Mouse (Mus musculus): Measurements from ENCODE around the gene Nup155. TPM values are rescaled to one million over a fixed set of nuclear protein-coding genes. Genes with fewer than 3 reads are reported as not detected.
"Not testable (repeated sequence)": the region's sequence is repeated elsewhere in the genome, so short reads cannot be mapped to it uniquely, and the experiment has no call there.

Nup155 gene
- 1.0 TPM in 1 of 2 replicates, not detected in the other for polyA plus RNA-seq (2012; ENCODE audit: insufficient read depth, low replicate concordance)

DNA sequence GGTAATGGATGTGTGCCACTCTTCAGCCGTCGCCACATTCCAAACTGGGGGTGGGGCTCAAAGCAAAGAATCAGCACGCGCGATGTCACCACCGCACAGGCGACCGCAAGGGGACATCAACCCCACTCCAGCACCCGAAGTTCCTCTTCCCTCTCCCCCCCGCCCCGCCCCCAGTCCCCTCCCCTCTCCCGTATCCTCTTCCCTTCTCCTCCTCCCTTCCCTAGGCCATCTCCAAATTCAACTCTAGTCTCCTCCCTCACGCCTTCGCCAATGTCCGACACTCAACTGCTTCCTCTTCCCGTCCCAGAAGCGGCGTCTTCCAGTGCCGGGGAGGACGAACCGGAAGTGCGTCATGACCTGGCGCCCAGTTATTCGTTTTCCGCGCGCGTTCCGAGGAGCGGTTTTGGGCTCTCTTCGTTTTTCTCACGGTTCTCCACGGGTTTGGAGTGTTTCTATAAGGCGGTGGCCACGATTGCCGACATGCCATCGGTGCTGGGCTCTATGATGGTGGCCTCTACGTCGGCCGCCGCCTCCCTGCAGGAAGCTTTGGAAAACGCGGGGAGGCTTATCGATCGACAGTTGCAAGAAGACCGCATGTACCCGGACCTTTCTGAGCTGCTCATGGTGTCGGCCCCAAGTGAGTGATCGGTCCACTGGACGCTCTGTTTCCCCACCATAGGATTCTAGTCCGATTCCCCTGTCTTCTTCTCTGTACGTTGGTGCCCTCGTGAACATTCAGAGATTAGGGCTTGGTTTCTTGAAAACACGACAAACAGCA, at the start of gene Nup155:
Gene Nup155 (plus strand): TSS at position 308 of the 778 bp plus-strand sequence.
- Histone ChIP-seq H3K36me3 (replicated peaks; ENCODE audit: low read length) (peaks cover 26% of the 10 kb centered on the region), H3K4me1 (peaks cover 24% of the 10 kb centered on the region), H3K4me3 (replicated peaks) (peak within 1 kb of the TSS; percentile 93), H3K9me3 (no peaks in the 10 kb centered on the region), H3K27me3 (replicated peaks) (no peaks in the 10 kb centered on the region)
- TF ChIP-seq FLI1 (IDR thresholded peaks at IDR 0.05; ENCODE audit: low read length) (peak; percentile 78; the same call in 1 of the 2 replicates), GATA1 (IDR thresholded peaks at IDR 0.05; ENCODE audit: borderline replicate concordance, low read length) (no peak)

- TF ChIP-seq FLI1 (IDR thresholded peaks at IDR 0.05; ENCODE audit: low read length): no peak
- no peak for TF ChIP-seq GATA1 (IDR thresholded peaks at IDR 0.05; ENCODE audit: borderline replicate concordance, low read length)
- no peaks in the 10 kb centered on the region for H3K27me3 ChIP-seq (replicated peaks)
- H3K4me3 ChIP-seq (replicated peaks): no peak overlapping the region
- no peaks in the 10 kb centered on the region for H3K9me3 ChIP-seq
- no peaks in the 10 kb centered on the region for H3K4me1 ChIP-seq
- peaks cover 64% of the 10 kb centered on the region for H3K36me3 ChIP-seq (replicated peaks; ENCODE audit: low read length)
Measured at GRCm38 (mm10) chr15:8065221-8065620, 43.9 kb upstream of the Nup155 start.

DNA sequence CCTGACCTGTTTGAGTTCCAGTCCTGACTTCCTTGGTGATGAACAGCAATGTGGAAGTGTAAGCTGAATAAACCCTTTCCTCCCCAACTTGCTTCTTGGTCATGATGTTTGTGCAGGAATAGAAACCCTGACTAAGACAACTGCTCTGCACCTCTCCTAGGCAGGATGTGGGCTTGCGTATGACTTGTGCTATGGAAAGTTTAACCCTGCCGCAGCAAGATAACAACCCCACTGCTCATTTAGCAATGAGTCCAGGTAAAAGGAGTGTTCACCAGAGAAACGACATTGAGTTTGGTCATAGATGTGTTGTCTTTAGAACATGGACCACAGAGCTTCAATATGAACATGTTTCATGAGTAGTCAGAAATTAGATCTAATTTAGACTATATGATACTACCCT, 35.9 kb upstream of the Nup155 start:
- not testable (repeated sequence) for H3K27me3 ChIP-seq (replicated peaks); H3K4me1 ChIP-seq; H3K9me3 ChIP-seq; H3K4me3 ChIP-seq (replicated peaks)
- H3K36me3 ChIP-seq (replicated peaks; ENCODE audit: low read length): peaks cover 59% of the 10 kb centered on the region

DNA sequence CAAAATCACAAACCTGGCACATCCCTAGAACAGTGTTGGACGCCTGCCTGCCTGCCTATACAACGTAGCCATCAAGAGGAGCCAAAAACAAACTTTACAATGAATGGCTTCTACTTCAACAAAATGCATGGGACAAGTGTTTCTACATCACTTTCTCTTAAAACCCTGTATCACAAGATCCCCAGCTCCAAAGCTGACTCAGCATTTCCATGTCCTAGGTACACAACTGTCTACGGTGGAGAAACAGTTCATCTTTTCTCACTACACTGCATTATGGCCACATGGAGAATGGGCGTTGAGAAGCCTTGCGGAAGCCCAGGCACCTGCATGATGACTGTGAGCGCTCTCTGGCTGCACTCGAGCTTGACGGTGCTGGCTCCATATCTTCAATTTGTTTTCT, 26.9 kb upstream of the Nup155 start:
- Histone ChIP-seq H3K36me3 (replicated peaks; ENCODE audit: low read length) (peaks cover 57% of the 10 kb centered on the region), H3K4me3 (replicated peaks) (no peak overlapping the region), H3K9me3 (no peaks in the 10 kb centered on the region), H3K27me3 (replicated peaks) (no peaks in the 10 kb centered on the region), H3K4me1 (no peaks in the 10 kb centered on the region)
- TF ChIP-seq FLI1 (IDR thresholded peaks at IDR 0.05; ENCODE audit: low read length) (no peak), GATA1 (IDR thresholded peaks at IDR 0.05; ENCODE audit: borderline replicate concordance, low read length) (no peak)

- no peak overlapping the region for H3K4me3 ChIP-seq (replicated peaks)
- no peak for TF ChIP-seq GATA1 (IDR thresholded peaks at IDR 0.05; ENCODE audit: borderline replicate concordance, low read length)
- no peak for TF ChIP-seq FLI1 (IDR thresholded peaks at IDR 0.05; ENCODE audit: low read length)
- no peaks in the 10 kb centered on the region for H3K4me1 ChIP-seq
- peaks cover 33% of the 10 kb centered on the region for H3K36me3 ChIP-seq (replicated peaks; ENCODE audit: low read length)
- no peaks in the 10 kb centered on the region for H3K27me3 ChIP-seq (replicated peaks)
- no peaks in the 10 kb centered on the region for H3K9me3 ChIP-seq
Measured at GRCm38 (mm10) chr15:8087293-8087692, 21.8 kb upstream of the Nup155 start.

GRCm38 (mm10) chr15:8088715-8089114, 20.4 kb upstream of the Nup155 start:
- TF ChIP-seq GATA1 (IDR thresholded peaks at IDR 0.05; ENCODE audit: borderline replicate concordance, low read length) (no peak), FLI1 (IDR thresholded peaks at IDR 0.05; ENCODE audit: low read length) (no peak)
- no peaks in the 10 kb centered on the region for H3K4me1 ChIP-seq
- no peak overlapping the region for H3K4me3 ChIP-seq (replicated peaks)
- no peaks in the 10 kb centered on the region for H3K27me3 ChIP-seq (replicated peaks)
- no peaks in the 10 kb centered on the region for H3K9me3 ChIP-seq
- H3K36me3 ChIP-seq (replicated peaks; ENCODE audit: low read length): peaks cover 38% of the 10 kb centered on the region

- H3K4me3 ChIP-seq (replicated peaks): no peak overlapping the region
- H3K27me3 ChIP-seq (replicated peaks): no peaks in the 10 kb centered on the region
- H3K9me3 ChIP-seq: no peaks in the 10 kb centered on the region
- H3K4me1 ChIP-seq: no peaks in the 10 kb centered on the region
- TF ChIP-seq GATA1 (IDR thresholded peaks at IDR 0.05; ENCODE audit: borderline replicate concordance, low read length) (no peak), FLI1 (IDR thresholded peaks at IDR 0.05; ENCODE audit: low read length) (no peak)
- peaks cover 47% of the 10 kb centered on the region for H3K36me3 ChIP-seq (replicated peaks; ENCODE audit: low read length)
Measured at GRCm38 (mm10) chr15:8090685-8091084, 18.4 kb upstream of the Nup155 start.

DNA sequence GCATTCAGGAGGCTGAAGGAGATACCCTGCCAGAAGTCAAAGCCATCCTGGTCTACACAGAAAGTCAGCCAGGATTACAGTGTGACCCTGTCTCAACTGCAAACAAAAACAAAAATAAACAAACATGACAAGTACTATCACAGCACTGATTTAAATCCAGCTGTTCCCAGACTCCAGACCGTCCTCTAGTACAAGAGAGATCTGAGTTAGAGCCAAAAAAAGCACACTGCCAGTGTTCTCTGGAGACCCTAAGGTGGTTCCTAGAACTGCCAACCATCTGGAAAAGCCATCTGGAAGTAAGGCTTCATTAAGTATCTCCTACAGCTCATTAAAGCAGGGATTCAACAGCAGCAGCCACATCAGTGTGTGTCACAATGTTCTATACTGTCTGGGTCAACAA, 16.4 kb upstream of the Nup155 start:
- H3K36me3 ChIP-seq (replicated peaks; ENCODE audit: low read length): peaks cover 56% of the 10 kb centered on the region

DNA sequence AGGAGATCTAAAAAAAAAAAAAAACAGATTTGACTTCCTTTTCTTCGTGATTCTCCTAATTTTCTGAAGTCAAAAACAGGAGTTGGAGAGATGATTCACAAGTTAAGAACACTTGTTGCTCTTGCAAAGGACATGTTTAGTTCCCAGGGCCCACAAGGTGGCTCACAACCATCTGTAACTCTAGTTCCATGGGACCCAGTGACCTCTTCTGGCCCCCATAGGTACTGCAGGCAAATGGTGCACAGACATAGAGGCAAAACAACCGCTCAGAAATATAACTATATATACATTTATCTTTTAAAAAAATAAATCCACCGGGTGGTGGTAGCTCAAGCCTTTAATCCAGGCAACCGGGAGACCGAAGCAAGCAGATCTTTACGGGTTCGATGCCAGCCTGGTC, 11.2 kb upstream of the Nup155 start:
- Histone ChIP-seq H3K27me3 (replicated peaks) (no peaks in the 10 kb centered on the region), H3K9me3 (no peaks in the 10 kb centered on the region), H3K4me3 (replicated peaks) (peak overlapping the region; percentile 98), H3K4me1 (peaks cover 3% of the 10 kb centered on the region; the same call in 1 of the 2 replicates), H3K36me3 (replicated peaks; ENCODE audit: low read length) (peaks cover 37% of the 10 kb centered on the region)
- TF ChIP-seq GATA1 (IDR thresholded peaks at IDR 0.05; ENCODE audit: borderline replicate concordance, low read length) (no peak), FLI1 (IDR thresholded peaks at IDR 0.05; ENCODE audit: low read length) (no peak)

More for the DNA sequence above, 16.4 kb upstream of the Nup155 start:
- not testable (repeated sequence) for H3K27me3 ChIP-seq (replicated peaks); H3K9me3 ChIP-seq; H3K4me1 ChIP-seq; H3K4me3 ChIP-seq (replicated peaks)

- Histone ChIP-seq H3K27me3 (replicated peaks) (no peaks in the 10 kb centered on the region), H3K9me3 (no peaks in the 10 kb centered on the region), H3K4me3 (replicated peaks) (peak within 1 kb of the TSS; percentile 98), H3K4me1 (peaks cover 3% of the 10 kb centered on the region; the same call in 1 of the 2 replicates), H3K36me3 (replicated peaks; ENCODE audit: low read length) (peaks cover 27% of the 10 kb centered on the region)
- TF ChIP-seq GATA1 (IDR thresholded peaks at IDR 0.05; ENCODE audit: borderline replicate concordance, low read length) (no peak), FLI1 (IDR thresholded peaks at IDR 0.05; ENCODE audit: low read length) (no peak)
Measured at GRCm38 (mm10) chr15:8098774-8099749, 10.0 kb upstream of the Nup155 start, which contains the start of gene Wdr70. TSS of gene Wdr70 (minus strand) at chr15:8099209.

- not testable (repeated sequence) for H3K4me3 ChIP-seq (replicated peaks); H3K4me1 ChIP-seq; H3K27me3 ChIP-seq (replicated peaks)
Measured at GRCm38 (mm10) chr15:8101975-8102542, 7.0 kb upstream of the Nup155 start.

More at GRCm38 (mm10) chr15:8101975-8102542, 7.0 kb upstream of the Nup155 start:
- not testable (repeated sequence) for H3K9me3 ChIP-seq; H3K36me3 ChIP-seq (replicated peaks; ENCODE audit: low read length)

All from megakaryocyte, embryonic 14.5 days (primary cell).